Mouse (Mus musculus): ENCODE measurements around the gene Gpr18. TPM values are rescaled to one million over a fixed set of nuclear protein-coding genes. Genes with fewer than 3 reads are reported as not detected.

The Gpr18 gene
- polyA plus RNA-seq, 1 experiment from 2014 or later: 0.32 TPM

DNA sequence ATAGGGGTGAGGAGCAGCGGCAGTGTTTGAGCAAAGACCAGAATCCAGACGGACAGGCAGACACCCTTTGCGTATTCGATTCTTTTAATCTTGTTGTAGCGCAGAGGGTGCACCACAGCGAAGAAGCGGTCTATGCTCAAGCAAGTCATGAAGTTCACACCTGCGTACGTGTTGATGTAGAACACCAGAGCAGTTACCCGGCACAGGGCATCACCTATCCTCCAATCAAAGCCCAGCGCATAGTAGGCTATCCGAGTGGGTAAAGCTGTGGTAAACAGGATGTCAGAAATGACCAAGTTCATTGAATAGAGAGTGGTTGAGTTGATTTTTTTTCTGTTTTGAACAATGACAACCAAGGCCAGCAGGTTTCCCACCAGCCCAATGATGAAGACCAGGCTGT lies 39.0 kb upstream of the Gpr18 start:
- ATAC-seq (replicated peaks; ENCODE audit: insufficient number of reproducible peaks, low FRiP score, low TSS enrichment, low read depth): no peak
- 96% methylated on average over 12 of the region's 12 CpGs for WGBS
- H3K9ac ChIP-seq (replicated peaks; ENCODE audit: low read length): no peak overlapping the region

GRCm38 (mm10) chr14:121954129-121954528 lies 38.5 kb upstream of the Gpr18 start:
- ATAC-seq (replicated peaks; ENCODE audit: insufficient number of reproducible peaks, low FRiP score, low TSS enrichment, low read depth): no peak
- DNase-seq (ENCODE audit: low spot score): no peak
- no peaks in the 10 kb centered on the region for H3K4me1 ChIP-seq (ENCODE audit: control insufficient read depth, insufficient read depth, low read length)
- H3K4me2 ChIP-seq (ENCODE audit: low read depth, low read length): no peak overlapping the region
- H3K9ac ChIP-seq (replicated peaks; ENCODE audit: low read length): no peak overlapping the region
- H3K27me3 ChIP-seq (ENCODE audit: control insufficient read depth, insufficient read depth, low read length): no peaks in the 10 kb centered on the region
- WGBS: 93% methylated on average over 11 of the region's 11 CpGs
- no peaks in the 10 kb centered on the region for H3K9me3 ChIP-seq (replicated peaks; ENCODE audit: control insufficient read depth, low read length)
- no peaks in the 10 kb centered on the region for H3K36me3 ChIP-seq (replicated peaks; ENCODE audit: control insufficient read depth, insufficient read depth, low read depth, low read length)
- no peak overlapping the region for H3K27ac ChIP-seq (replicated peaks; ENCODE audit: low read depth, low read length)
- H3K4me3 ChIP-seq (ENCODE audit: low read depth, low read length): no peak overlapping the region

More for the DNA sequence above, 39.0 kb upstream of the Gpr18 start:
- Histone ChIP-seq H3K4me2 (ENCODE audit: low read depth, low read length) (no peak overlapping the region), H3K4me1 (ENCODE audit: control insufficient read depth, insufficient read depth, low read length) (no peaks in the 10 kb centered on the region), H3K9me3 (replicated peaks; ENCODE audit: control insufficient read depth, low read length) (no peaks in the 10 kb centered on the region), H3K36me3 (replicated peaks; ENCODE audit: control insufficient read depth, insufficient read depth, low read depth, low read length) (no peaks in the 10 kb centered on the region), H3K27me3 (ENCODE audit: control insufficient read depth, insufficient read depth, low read length) (no peaks in the 10 kb centered on the region), H3K4me3 (ENCODE audit: low read depth, low read length) (no peak overlapping the region), H3K27ac (replicated peaks; ENCODE audit: low read depth, low read length) (no peak overlapping the region)
- DNase-seq (ENCODE audit: low spot score): no peak

- no peak overlapping the region for H3K4me2 ChIP-seq (ENCODE audit: low read depth, low read length)
- WGBS: 89% methylated on average over 5 of the region's 5 CpGs
- H3K9ac ChIP-seq (replicated peaks; ENCODE audit: low read length): no peak overlapping the region
- no peak for ATAC-seq (replicated peaks; ENCODE audit: insufficient number of reproducible peaks, low FRiP score, low TSS enrichment, low read depth)
- H3K27ac ChIP-seq (replicated peaks; ENCODE audit: low read depth, low read length): no peak overlapping the region
- H3K4me3 ChIP-seq (ENCODE audit: low read depth, low read length): no peak overlapping the region
- no peak for DNase-seq (ENCODE audit: low spot score)
- H3K36me3 ChIP-seq (replicated peaks; ENCODE audit: control insufficient read depth, insufficient read depth, low read depth, low read length): no peaks in the 10 kb centered on the region
- H3K27me3 ChIP-seq (ENCODE audit: control insufficient read depth, insufficient read depth, low read length): no peaks in the 10 kb centered on the region
- no peaks in the 10 kb centered on the region for H3K4me1 ChIP-seq (ENCODE audit: control insufficient read depth, insufficient read depth, low read length)
- no peaks in the 10 kb centered on the region for H3K9me3 ChIP-seq (replicated peaks; ENCODE audit: control insufficient read depth, low read length)
Measured at GRCm38 (mm10) chr14:121952046-121952400, 36.4 kb upstream of the Gpr18 start.

DNA sequence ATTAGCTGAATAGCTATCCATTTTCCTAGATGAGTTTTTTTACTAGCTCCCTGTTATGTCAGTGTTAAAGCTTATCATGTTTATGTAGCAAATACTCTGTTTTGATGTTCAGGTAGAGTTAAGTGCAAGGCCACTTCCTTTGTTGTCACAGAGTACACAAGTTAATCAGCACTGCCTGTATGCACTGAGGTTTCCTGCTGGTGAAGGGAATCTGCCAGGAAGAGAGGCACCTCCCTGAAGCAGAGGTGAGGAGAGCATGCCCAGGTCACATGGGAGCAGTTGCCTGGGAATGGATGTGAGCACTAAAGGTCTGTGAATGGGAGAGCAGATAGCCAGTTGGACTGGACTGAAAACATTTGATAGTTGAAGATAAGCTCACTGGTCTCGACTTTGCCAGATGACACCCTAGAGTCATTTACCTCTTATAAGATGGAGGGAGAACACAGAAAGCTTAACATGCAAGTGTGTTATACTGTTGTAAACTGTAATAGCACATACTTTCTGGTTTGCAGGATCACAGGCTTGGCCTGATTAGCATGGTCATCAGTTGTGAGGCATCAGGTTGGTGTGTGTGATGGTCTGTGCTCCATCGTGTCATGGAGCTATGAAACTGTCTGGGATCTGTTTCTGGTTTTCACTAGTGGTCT lies 35.9 kb upstream of the Gpr18 start:
- no peak for DNase-seq (ENCODE audit: low spot score)
- WGBS: 79% methylated on average over 2 of the region's 2 CpGs
- H3K27ac ChIP-seq (replicated peaks; ENCODE audit: low read depth, low read length): no peak overlapping the region

GRCm38 (mm10) chr14:121949897-121950296 lies 34.3 kb upstream of the Gpr18 start:
- Histone ChIP-seq H3K36me3 (replicated peaks; ENCODE audit: control insufficient read depth, insufficient read depth, low read depth, low read length) (no peaks in the 10 kb centered on the region), H3K9me3 (replicated peaks; ENCODE audit: control insufficient read depth, low read length) (no peaks in the 10 kb centered on the region), H3K27me3 (ENCODE audit: control insufficient read depth, insufficient read depth, low read length) (no peaks in the 10 kb centered on the region), H3K4me3 (ENCODE audit: low read depth, low read length) (no peak overlapping the region), H3K4me1 (ENCODE audit: control insufficient read depth, insufficient read depth, low read length) (no peaks in the 10 kb centered on the region), H3K9ac (replicated peaks; ENCODE audit: low read length) (no peak overlapping the region), H3K27ac (replicated peaks; ENCODE audit: low read depth, low read length) (no peak overlapping the region), H3K4me2 (ENCODE audit: low read depth, low read length) (no peak overlapping the region)
- DNase-seq (ENCODE audit: low spot score): no peak
- 93% methylated on average over 5 of the region's 5 CpGs for WGBS
- no peak for ATAC-seq (replicated peaks; ENCODE audit: insufficient number of reproducible peaks, low FRiP score, low TSS enrichment, low read depth)

More for the DNA sequence above, 35.9 kb upstream of the Gpr18 start:
- H3K9ac ChIP-seq (replicated peaks; ENCODE audit: low read length): no peak overlapping the region
- H3K27me3 ChIP-seq (ENCODE audit: control insufficient read depth, insufficient read depth, low read length): no peaks in the 10 kb centered on the region
- H3K36me3 ChIP-seq (replicated peaks; ENCODE audit: control insufficient read depth, insufficient read depth, low read depth, low read length): no peaks in the 10 kb centered on the region
- H3K4me1 ChIP-seq (ENCODE audit: control insufficient read depth, insufficient read depth, low read length): no peaks in the 10 kb centered on the region
- ATAC-seq (replicated peaks; ENCODE audit: insufficient number of reproducible peaks, low FRiP score, low TSS enrichment, low read depth): no peak
- no peaks in the 10 kb centered on the region for H3K9me3 ChIP-seq (replicated peaks; ENCODE audit: control insufficient read depth, low read length)
- no peak overlapping the region for H3K4me3 ChIP-seq (ENCODE audit: low read depth, low read length)
- no peak overlapping the region for H3K4me2 ChIP-seq (ENCODE audit: low read depth, low read length)

DNA sequence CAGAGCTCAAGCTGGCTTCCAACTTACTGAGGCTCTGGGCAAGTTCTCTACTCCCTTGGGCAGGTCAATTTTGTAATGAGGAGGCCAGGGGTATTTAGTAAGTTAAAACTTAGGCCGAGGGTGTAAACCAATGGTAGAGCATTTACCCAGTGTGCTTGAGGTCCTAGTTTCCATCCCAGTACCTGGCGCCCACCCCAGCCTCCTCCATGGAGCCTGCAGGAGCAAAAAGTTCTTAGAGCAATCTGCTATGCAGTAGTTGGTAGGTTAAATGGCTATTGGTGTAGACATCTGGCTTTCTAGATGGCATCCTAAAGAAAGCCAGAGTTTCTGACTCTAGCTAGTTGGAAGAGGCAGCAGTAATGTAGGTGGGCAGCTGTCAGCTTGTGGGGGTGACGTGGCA lies 33.9 kb upstream of the Gpr18 start:
- 94% methylated on average over 3 of the region's 3 CpGs for WGBS
- Histone ChIP-seq H3K4me2 (ENCODE audit: low read depth, low read length) (no peak overlapping the region), H3K27me3 (ENCODE audit: control insufficient read depth, insufficient read depth, low read length) (no peaks in the 10 kb centered on the region), H3K9me3 (replicated peaks; ENCODE audit: control insufficient read depth, low read length) (no peaks in the 10 kb centered on the region), H3K27ac (replicated peaks; ENCODE audit: low read depth, low read length) (no peak overlapping the region), H3K4me1 (ENCODE audit: control insufficient read depth, insufficient read depth, low read length) (no peaks in the 10 kb centered on the region), H3K9ac (replicated peaks; ENCODE audit: low read length) (no peak overlapping the region), H3K36me3 (replicated peaks; ENCODE audit: control insufficient read depth, insufficient read depth, low read depth, low read length) (no peaks in the 10 kb centered on the region), H3K4me3 (ENCODE audit: low read depth, low read length) (no peak overlapping the region)
- no peak for ATAC-seq (replicated peaks; ENCODE audit: insufficient number of reproducible peaks, low FRiP score, low TSS enrichment, low read depth)
- DNase-seq (ENCODE audit: low spot score): no peak

- Histone ChIP-seq H3K36me3 (replicated peaks; ENCODE audit: control insufficient read depth, insufficient read depth, low read depth, low read length) (no peaks in the 10 kb centered on the region), H3K4me3 (ENCODE audit: low read depth, low read length) (no peak overlapping the region), H3K9me3 (replicated peaks; ENCODE audit: control insufficient read depth, low read length) (no peaks in the 10 kb centered on the region), H3K4me2 (ENCODE audit: low read depth, low read length) (no peak overlapping the region), H3K27me3 (ENCODE audit: control insufficient read depth, insufficient read depth, low read length) (no peaks in the 10 kb centered on the region), H3K27ac (replicated peaks; ENCODE audit: low read depth, low read length) (no peak overlapping the region), H3K4me1 (ENCODE audit: control insufficient read depth, insufficient read depth, low read length) (no peaks in the 10 kb centered on the region), H3K9ac (replicated peaks; ENCODE audit: low read length) (no peak overlapping the region)
- no peak for ATAC-seq (replicated peaks; ENCODE audit: insufficient number of reproducible peaks, low FRiP score, low TSS enrichment, low read depth)
- no peak for DNase-seq (ENCODE audit: low spot score)
- 86% methylated on average over 3 of the region's 3 CpGs for WGBS
Measured at GRCm38 (mm10) chr14:121947966-121948365, 32.4 kb upstream of the Gpr18 start.

GRCm38 (mm10) chr14:121947201-121947760 lies 31.7 kb upstream of the Gpr18 start:
- H3K4me1 ChIP-seq (ENCODE audit: control insufficient read depth, insufficient read depth, low read length): no peaks in the 10 kb centered on the region
- no peaks in the 10 kb centered on the region for H3K27me3 ChIP-seq (ENCODE audit: control insufficient read depth, insufficient read depth, low read length)
- H3K36me3 ChIP-seq (replicated peaks; ENCODE audit: control insufficient read depth, insufficient read depth, low read depth, low read length): no peaks in the 10 kb centered on the region
- no peak overlapping the region for H3K9ac ChIP-seq (replicated peaks; ENCODE audit: low read length)
- ATAC-seq (replicated peaks; ENCODE audit: insufficient number of reproducible peaks, low FRiP score, low TSS enrichment, low read depth) (no peak), DNase-seq (ENCODE audit: low spot score) (no peak)
- H3K27ac ChIP-seq (replicated peaks; ENCODE audit: low read depth, low read length): no peak overlapping the region
- no peaks in the 10 kb centered on the region for H3K9me3 ChIP-seq (replicated peaks; ENCODE audit: control insufficient read depth, low read length)
- no peak overlapping the region for H3K4me3 ChIP-seq (ENCODE audit: low read depth, low read length)
- 74% methylated on average over 8 of the region's 8 CpGs for WGBS
- H3K4me2 ChIP-seq (ENCODE audit: low read depth, low read length): no peak overlapping the region

All from embryonic facial prominence, embryonic 11.5 days (tissue).